Mouse (Mus musculus): ENCODE measurements around the gene Gm21060. TPM values are rescaled to one million over a fixed set of nuclear protein-coding genes. Genes with fewer than 3 reads are reported as not detected.
A peak's percentile ranks its signal among the peaks of the same experiment; 100 is the strongest.
"Not testable (repeated sequence)": the region's sequence is repeated elsewhere in the genome, so short reads cannot be mapped to it uniquely, and the experiment has no call there.

The Gm21060 gene
- polyA plus RNA-seq, 1 experiment from 2014 or later, result not detected

- Histone ChIP-seq H3K4me3 (no peak overlapping the region), H3K36me3 (no peaks in the 10 kb centered on the region), H3K4me2 (no peak overlapping the region), H3K27me3 (replicated peaks) (no peaks in the 10 kb centered on the region), H3K9ac (no peak overlapping the region; the same call in 1 of the 2 replicates), H3K27ac (ENCODE audit: poor library complexity, severe bottlenecking) (no peak overlapping the region), H3K4me1 (replicated peaks) (0 out of 2 replicates have a peak, but pooled peaks cover 3% of the 10 kb centered on the region), H3K9me3 (replicated peaks) (no peaks in the 10 kb centered on the region)
- peak; percentile 19; the same call in 1 of the 2 replicates for ATAC-seq (ENCODE audit: insufficient number of reproducible peaks, low FRiP score)
- WGBS, result 23% methylated on average over 3 of the region's 3 CpGs
These were observed 31.3 kb downstream of the Gm21060 start for GRCm38 (mm10) chr19:61265349-61266245.

GRCm38 (mm10) chr19:61264933-61265332, 31.9 kb downstream of the Gm21060 start:
- Histone ChIP-seq H3K27me3 (replicated peaks) (no peaks in the 10 kb centered on the region), H3K4me2 (no peak overlapping the region), H3K36me3 (no peaks in the 10 kb centered on the region), H3K27ac (ENCODE audit: poor library complexity, severe bottlenecking) (no peak overlapping the region), H3K4me3 (no peak overlapping the region), H3K9ac (no peak overlapping the region), H3K4me1 (replicated peaks) (0 out of 2 replicates have a peak, but pooled peaks cover 3% of the 10 kb centered on the region), H3K9me3 (replicated peaks) (no peaks in the 10 kb centered on the region)
- ATAC-seq (ENCODE audit: insufficient number of reproducible peaks, low FRiP score), result no peak

GRCm38 (mm10) chr19:61264227-61264626, 32.6 kb downstream of the Gm21060 start:
- no peaks in the 10 kb centered on the region for H3K27me3 ChIP-seq (replicated peaks)
- H3K9me3 ChIP-seq (replicated peaks), result no peaks in the 10 kb centered on the region
- WGBS, result 100% methylated on average over 1 of the region's 1 CpGs
- no peak overlapping the region for H3K4me3 ChIP-seq
- 0 out of 2 replicates have a peak, but pooled peaks cover 3% of the 10 kb centered on the region for H3K4me1 ChIP-seq (replicated peaks)
- H3K9ac ChIP-seq, result no peak overlapping the region
- no peak overlapping the region for H3K4me2 ChIP-seq
- no peak overlapping the region for H3K27ac ChIP-seq (ENCODE audit: poor library complexity, severe bottlenecking)
- ATAC-seq (ENCODE audit: insufficient number of reproducible peaks, low FRiP score), result no peak
- H3K36me3 ChIP-seq, result no peaks in the 10 kb centered on the region

GRCm38 (mm10) chr19:61261241-61261640, 35.6 kb downstream of the Gm21060 start:
- Histone ChIP-seq H3K9me3 (replicated peaks) (no peaks in the 10 kb centered on the region), H3K27me3 (replicated peaks) (no peaks in the 10 kb centered on the region), H3K4me3 (no peak overlapping the region), H3K4me1 (replicated peaks) (0 out of 2 replicates have a peak, but pooled peaks cover 3% of the 10 kb centered on the region), H3K36me3 (no peaks in the 10 kb centered on the region), H3K9ac (no peak overlapping the region), H3K27ac (ENCODE audit: poor library complexity, severe bottlenecking) (no peak overlapping the region), H3K4me2 (no peak overlapping the region)
- ATAC-seq (ENCODE audit: insufficient number of reproducible peaks, low FRiP score), result peak; percentile 20; the same call in 1 of the 2 replicates
- WGBS, result 52% methylated on average over 1 of the region's 1 CpGs

GRCm38 (mm10) chr19:61257733-61258132, 39.1 kb downstream of the Gm21060 start:
- Histone ChIP-seq H3K27me3 (replicated peaks) (no peaks in the 10 kb centered on the region), H3K4me1 (replicated peaks) (no peaks in the 10 kb centered on the region), H3K9ac (no peak overlapping the region), H3K27ac (ENCODE audit: poor library complexity, severe bottlenecking) (no peak overlapping the region), H3K9me3 (replicated peaks) (no peaks in the 10 kb centered on the region), H3K4me3 (no peak overlapping the region), H3K4me2 (no peak overlapping the region), H3K36me3 (no peaks in the 10 kb centered on the region)
- 88% methylated on average over 18 of the region's 18 CpGs for WGBS
- ATAC-seq (ENCODE audit: insufficient number of reproducible peaks, low FRiP score), result no peak

- no peak overlapping the region for H3K4me3 ChIP-seq
- no peak for ATAC-seq (ENCODE audit: insufficient number of reproducible peaks, low FRiP score)
These were observed 40.5 kb downstream of the Gm21060 start for GRCm38 (mm10) chr19:61256166-61256887.

GRCm38 (mm10) chr19:61247334-61247733, 49.5 kb downstream of the Gm21060 start:
- not testable (repeated sequence) for H3K9ac ChIP-seq; H3K36me3 ChIP-seq; H3K9me3 ChIP-seq (replicated peaks); H3K4me3 ChIP-seq; ATAC-seq (ENCODE audit: insufficient number of reproducible peaks, low FRiP score); H3K27ac ChIP-seq (ENCODE audit: poor library complexity, severe bottlenecking); H3K27me3 ChIP-seq (replicated peaks); H3K4me2 ChIP-seq; H3K4me1 ChIP-seq (replicated peaks)
- 75% methylated on average over 4 of the region's 4 CpGs for WGBS

More at GRCm38 (mm10) chr19:61256166-61256887, 40.5 kb downstream of the Gm21060 start:
- Histone ChIP-seq H3K9me3 (replicated peaks) (no peaks in the 10 kb centered on the region), H3K4me2 (no peak overlapping the region), H3K4me1 (replicated peaks) (no peaks in the 10 kb centered on the region), H3K36me3 (no peaks in the 10 kb centered on the region), H3K27ac (ENCODE audit: poor library complexity, severe bottlenecking) (no peak overlapping the region), H3K9ac (no peak overlapping the region), H3K27me3 (replicated peaks) (no peaks in the 10 kb centered on the region)
- 72% methylated on average over 7 of the region's 7 CpGs for WGBS

Other genes with a start within 250 kb of the Gm21060 start
- gene Zfp950, start 156.2 kb downstream of the Gm21060 start, polyA plus RNA-seq (2016; fragmentation: Nextera tagmentation; extraction: Ambion mirVana), result 29.7 and 31.0 TPM in 2 replicates
- gene Gm7102, start 120.8 kb downstream of the Gm21060 start, polyA plus RNA-seq (2016; fragmentation: Nextera tagmentation; extraction: Ambion mirVana), result 0.11 and 0.21 TPM in 2 replicates
- not detected in 2 replicates for gene Gm6020, start 113.2 kb downstream of the Gm21060 start, polyA plus RNA-seq (2016; fragmentation: Nextera tagmentation; extraction: Ambion mirVana)
- 35.7 and 39.5 TPM in 2 replicates for gene Csf2ra, start 68.6 kb downstream of the Gm21060 start, polyA plus RNA-seq (2016; fragmentation: Nextera tagmentation; extraction: Ambion mirVana)